Mouse (Mus musculus) midbrain, embryonic 16.5 days (tissue): ENCODE results near the gene Gm266. TPM values are rescaled to one million over a fixed set of nuclear protein-coding genes. Genes with fewer than 3 reads are reported as not detected.
A peak's percentile ranks its signal among the peaks of the same experiment; 100 is the strongest.

Experiments used
- ATAC-seq: fragments of 200-750 bp; cut with Nextera tagmentation; 2 replicates; pipeline ENCODE4 v1.8.0; 2017; ENCODE audit warnings: moderate TSS enrichment
- H3K27ac ChIP-seq: fragments of 300-500 bp; sonication (generic); 2 replicates; pipeline ENCODE4 v1.5.1; 2014; ENCODE audit warnings: mild to moderate bottlenecking, low read length, mixed read lengths
- H3K27me3 ChIP-seq: fragments of 300-500 bp; sonication (generic); 2 replicates; pipeline ENCODE4 v1.6.1; 2014; ENCODE audit warnings: low read depth, low read length, mixed read lengths; ENCODE audit not compliant: control insufficient read depth, insufficient read depth
- H3K36me3 ChIP-seq: fragments of 300-500 bp; sonication (generic); 2 replicates; pipeline ENCODE4 v1.6.1; 2014; ENCODE audit warnings: mild to moderate bottlenecking, low read length, moderate library complexity, mixed read lengths; ENCODE audit not compliant: control insufficient read depth, insufficient read depth
- H3K4me1 ChIP-seq: fragments of 300-500 bp; sonication (generic); 2 replicates; pipeline ENCODE4 v1.6.1; 2014; ENCODE audit warnings: mild to moderate bottlenecking, low read length, mixed read lengths; ENCODE audit not compliant: control insufficient read depth, insufficient read depth
- H3K4me2 ChIP-seq: fragments of 300-500 bp; sonication (generic); 2 replicates; pipeline ENCODE4 v1.6.1; 2014; ENCODE audit warnings: mild to moderate bottlenecking, low read length, mixed read lengths
- H3K4me3 ChIP-seq: fragments of 300-500 bp; sonication (generic); 2 replicates; pipeline ENCODE4 v1.5.1; 2014; ENCODE audit warnings: low read depth, mild to moderate bottlenecking, low read length, moderate library complexity, mixed read lengths
- H3K9ac ChIP-seq: fragments of 300-500 bp; sonication (generic); 2 replicates; pipeline ENCODE4 v1.6.1; 2014; ENCODE audit warnings: low read depth, low read length, mixed read lengths
- H3K9me3 ChIP-seq: fragments of 300-500 bp; sonication (generic); replicated peaks from 2 replicates; pipeline ENCODE4 v1.6.1; 2014; ENCODE audit warnings: mild to moderate bottlenecking, low read length, mixed read lengths; ENCODE audit not compliant: control insufficient read depth, poor library complexity, severe bottlenecking
- WGBS: fragments of 180-500 bp; shearing (Covaris S2); extraction: QIAGEN DNeasy Blood & Tissue Kit; methylation state at CpG from one replicate; pipeline ENCODE4 v1.1.7; 2014; 5-methylcytosine and 5-hydroxymethylcytosine counted together
- polyA plus RNA-seq: library from polyadenylated mRNA; unstranded; fragments of >200 nt; fragmentation: Nextera tagmentation; extraction: Ambion mirVana; gene quantifications from 2 replicates; pipeline ENCODE4 v1.2.1, GENCODE M21; 2015

Gene Gm266
- polyA plus RNA-seq, 1 experiment from 2014 or later = 3.1 TPM

DNA sequence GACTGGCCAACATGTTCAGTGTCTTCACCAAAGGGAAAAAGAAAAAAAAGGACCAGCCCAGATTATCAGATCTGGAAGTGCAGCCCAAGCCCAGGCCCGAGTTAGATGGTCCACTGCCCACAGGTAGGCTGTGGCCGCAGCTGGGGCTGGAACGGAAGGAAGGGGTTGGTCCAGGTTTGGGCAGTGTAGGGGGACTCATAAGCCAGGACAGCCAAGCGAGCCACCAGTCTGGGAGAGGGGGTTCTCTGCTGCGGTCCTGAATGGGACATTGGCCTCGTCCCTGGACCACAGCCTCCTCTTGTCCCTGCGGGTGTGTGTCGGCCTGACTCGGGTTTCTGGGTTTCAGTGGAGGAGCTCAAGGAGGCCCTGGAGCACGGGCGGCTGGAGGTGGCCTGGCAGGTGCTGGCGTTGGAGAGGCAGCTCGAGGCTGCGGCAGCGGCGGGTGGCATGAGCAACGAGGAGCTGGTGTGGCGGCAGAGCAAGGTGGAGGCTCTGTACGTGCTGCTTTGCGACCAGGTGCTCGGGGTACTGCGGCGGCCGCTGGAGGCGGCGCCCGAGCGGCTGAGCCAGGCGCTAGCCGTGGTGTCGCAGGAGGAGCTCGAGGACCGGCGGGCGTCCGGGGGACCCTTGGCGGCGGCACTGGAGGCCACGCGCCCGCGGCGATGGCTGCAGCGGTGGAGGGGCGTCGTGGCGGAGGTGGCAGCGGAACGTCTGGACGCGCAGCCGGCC lies 40.3 kb downstream of the Gm266 start:
- no peaks in the 10 kb centered on the region for H3K9me3 ChIP-seq
- WGBS = 2% methylated on average over 45 of the region's 52 CpGs
- H3K4me2 ChIP-seq = peak overlapping the region; percentile 58
- peak overlapping the region; percentile 48; the same call in 1 of the 2 replicates for H3K9ac ChIP-seq
- no peak overlapping the region for H3K27ac ChIP-seq
- peaks cover 14% of the 10 kb centered on the region for H3K4me1 ChIP-seq
- no peaks in the 10 kb centered on the region for H3K36me3 ChIP-seq
- peak overlapping the region; percentile 27 for H3K4me3 ChIP-seq
- peaks cover 93% of the 10 kb centered on the region for H3K27me3 ChIP-seq
- ATAC-seq = no peak

DNA sequence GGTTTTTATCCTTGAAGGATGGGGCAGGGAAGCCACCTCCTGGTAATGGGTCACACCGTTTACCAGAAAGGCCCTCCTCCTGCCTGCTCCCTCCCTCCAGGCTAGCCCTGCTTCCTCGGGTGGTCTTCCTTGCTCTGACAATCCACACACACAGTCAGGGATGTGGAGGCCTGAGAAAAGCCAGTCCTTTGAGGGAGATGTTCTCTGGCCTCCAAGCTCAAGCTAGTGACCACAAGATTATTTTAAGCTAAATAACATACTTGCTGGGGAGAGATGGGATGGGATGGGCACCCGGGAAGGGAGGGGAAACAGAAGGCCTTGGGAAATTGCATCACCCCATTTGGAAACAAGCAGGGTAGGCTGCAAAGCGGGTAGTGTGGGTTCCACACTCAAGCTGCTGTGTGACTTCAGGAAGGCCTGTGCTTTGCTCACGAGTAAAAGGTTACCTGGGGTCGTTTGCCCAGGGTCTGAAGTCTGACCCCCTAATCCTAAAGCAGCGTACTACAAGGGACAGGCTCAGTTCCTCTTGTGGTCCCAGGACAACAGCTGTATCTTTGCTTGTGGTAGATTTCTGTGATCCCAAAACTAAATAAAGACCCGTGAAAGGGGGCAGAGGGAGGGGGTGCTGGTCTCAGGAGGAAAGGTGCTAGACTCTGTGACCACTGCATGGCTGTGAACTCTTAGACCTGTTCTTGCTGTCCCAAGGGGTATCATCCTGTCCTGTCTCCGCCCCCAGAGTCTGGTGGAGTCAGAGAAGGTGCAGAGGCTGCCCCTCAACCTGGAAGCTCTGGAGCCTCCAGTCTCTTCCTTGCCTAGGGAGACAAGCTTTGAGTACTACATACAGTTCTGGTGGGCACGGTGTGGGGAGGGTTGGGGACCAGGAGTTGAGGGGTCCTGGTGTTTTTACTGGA lies 41.4 kb downstream of the Gm266 start:
- 23% methylated on average over 10 of the region's 10 CpGs for WGBS
- Histone ChIP-seq H3K9me3 (no peaks in the 10 kb centered on the region), H3K4me1 (peaks cover 14% of the 10 kb centered on the region), H3K9ac (no peak overlapping the region), H3K27me3 (peaks cover 81% of the 10 kb centered on the region), H3K4me2 (no peak overlapping the region), H3K27ac (no peak overlapping the region), H3K36me3 (no peaks in the 10 kb centered on the region), H3K4me3 (no peak overlapping the region)
- ATAC-seq = no peak

DNA sequence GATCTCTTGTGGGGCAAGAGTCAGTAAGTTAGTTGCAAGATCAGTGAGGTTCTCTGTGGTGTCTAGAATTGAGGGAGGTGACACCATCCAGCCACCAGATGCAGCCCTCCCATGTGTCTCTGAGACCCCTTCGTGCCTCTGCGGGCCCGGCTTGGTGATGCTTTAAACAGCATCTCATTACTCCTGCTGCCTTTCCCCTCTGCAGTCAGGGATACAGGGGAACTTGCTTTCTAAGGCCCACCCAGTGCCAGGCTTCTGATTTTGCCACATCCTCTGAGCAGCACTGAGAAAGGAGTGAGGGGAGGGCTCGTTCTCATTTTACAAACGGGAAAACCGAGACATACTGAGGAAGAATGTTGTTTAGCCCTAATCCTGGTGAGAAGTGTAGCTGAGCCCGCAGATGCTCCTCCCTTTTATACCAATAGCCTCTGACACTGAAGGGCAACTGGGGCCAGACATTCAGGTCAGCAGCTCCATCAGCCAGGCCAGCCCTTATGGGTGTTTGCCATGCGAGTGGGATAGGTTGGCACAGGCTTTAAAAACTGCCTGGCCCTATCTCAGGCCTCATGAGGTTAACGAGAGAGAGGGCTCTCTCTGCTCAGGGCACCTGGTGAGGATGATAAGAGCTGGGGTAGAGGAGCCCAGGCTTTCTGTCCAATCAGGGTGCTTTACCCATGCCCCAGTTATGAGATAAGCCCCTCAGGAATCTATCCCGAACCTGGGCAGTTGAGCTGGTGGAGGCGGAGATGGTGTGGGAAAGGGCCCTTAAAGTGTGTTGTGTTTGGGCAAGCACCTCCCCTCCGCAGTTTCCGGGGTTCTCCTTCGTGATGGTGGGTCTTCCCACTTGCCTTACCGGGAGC lies 42.4 kb downstream of the Gm266 start:
- no peaks in the 10 kb centered on the region for H3K36me3 ChIP-seq
- no peak overlapping the region for H3K27ac ChIP-seq
- H3K4me2 ChIP-seq = peak overlapping the region; percentile 76; the same call in 1 of the 2 replicates
- ATAC-seq = no peak
- peaks cover 73% of the 10 kb centered on the region for H3K27me3 ChIP-seq
- 0 out of 2 replicates have a peak overlapping the region, but pooled peaks have one; percentile 4 for H3K9ac ChIP-seq
- H3K4me3 ChIP-seq = no peak overlapping the region
- H3K9me3 ChIP-seq = no peaks in the 10 kb centered on the region
- WGBS = 10% methylated on average over 15 of the region's 15 CpGs
- H3K4me1 ChIP-seq = peaks cover 14% of the 10 kb centered on the region

DNA sequence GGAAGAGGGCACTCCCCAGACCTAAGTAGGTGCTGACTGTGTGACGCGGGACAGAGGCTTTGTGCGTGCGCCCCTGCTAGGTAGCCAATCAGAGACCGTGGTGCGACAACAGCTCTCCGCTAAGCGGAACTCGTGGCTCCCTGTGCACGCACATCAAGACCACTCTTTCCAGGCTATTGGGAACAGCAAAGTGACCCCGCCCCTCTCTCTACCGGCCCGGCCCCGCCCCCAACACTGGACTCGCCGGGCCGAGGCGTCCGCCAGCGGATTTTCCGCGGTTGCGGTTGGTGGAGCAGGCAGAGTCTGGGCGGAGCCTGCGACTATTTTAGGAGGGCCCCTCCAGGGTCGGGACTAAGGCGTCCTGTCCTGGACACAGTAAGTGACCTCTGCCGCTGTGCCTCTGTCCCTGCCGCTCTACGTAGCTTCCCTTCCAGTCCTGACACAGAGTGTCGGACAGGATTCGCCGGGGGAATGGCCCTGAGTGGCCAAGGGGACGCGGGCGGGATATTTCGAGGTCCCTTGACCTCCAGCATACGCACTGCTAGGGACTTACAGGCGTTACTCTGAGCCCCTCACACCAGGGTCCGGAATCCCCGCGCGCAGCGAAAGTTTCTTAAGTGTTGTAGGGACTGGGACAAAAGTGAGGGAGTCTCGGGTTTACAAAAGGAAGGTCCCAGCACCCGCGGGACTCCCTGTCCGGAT lies 43.2 kb downstream of the Gm266 start, which contains the start of gene Tnfaip2:
Gene Tnfaip2 (plus strand): TSS at position 161 of the 702 bp plus-strand sequence.
- no peaks in the 10 kb centered on the region for H3K9me3 ChIP-seq
- H3K27me3 ChIP-seq = peaks cover 69% of the 10 kb centered on the region
- under 1% methylated on average over 48 of the region's 48 CpGs for WGBS
- H3K4me2 ChIP-seq = peak within 1 kb of the TSS; percentile 76
- peak; percentile 57 for ATAC-seq
- peaks cover 14% of the 10 kb centered on the region for H3K4me1 ChIP-seq
- H3K27ac ChIP-seq = no peak within 1 kb of the TSS
- peak within 1 kb of the TSS; percentile 39 for H3K4me3 ChIP-seq
- 0 out of 2 replicates have a peak within 1 kb of the TSS, but pooled peaks have one; percentile 44 for H3K9ac ChIP-seq
- H3K36me3 ChIP-seq = no peaks in the 10 kb centered on the region

DNA sequence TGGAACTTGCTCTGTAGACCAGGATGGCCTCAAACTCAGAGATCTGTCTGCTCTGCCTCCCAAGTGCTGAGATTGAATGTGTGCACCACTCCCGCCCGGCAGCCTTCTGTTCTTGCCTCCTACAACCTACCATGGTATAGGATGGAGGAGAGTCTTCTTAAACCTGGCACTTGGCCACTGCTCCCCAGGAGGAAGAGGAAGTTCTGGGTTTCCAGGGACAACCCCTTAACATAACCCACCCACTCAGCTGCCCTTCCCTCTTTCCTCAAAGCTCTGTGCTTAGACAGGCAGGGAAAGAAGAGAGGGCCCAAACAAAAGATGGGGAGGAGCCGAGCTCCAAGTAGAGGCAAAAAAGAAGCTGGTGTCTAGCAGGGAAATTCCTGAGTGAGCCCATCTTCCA lies 44.1 kb downstream of the Gm266 start:
- Histone ChIP-seq H3K27me3 (peaks cover 62% of the 10 kb centered on the region), H3K4me3 (no peak overlapping the region), H3K4me1 (peaks cover 14% of the 10 kb centered on the region), H3K36me3 (no peaks in the 10 kb centered on the region), H3K4me2 (no peak overlapping the region), H3K9ac (no peak overlapping the region), H3K9me3 (no peaks in the 10 kb centered on the region), H3K27ac (no peak overlapping the region)
- WGBS = 52% methylated on average over 3 of the region's 3 CpGs
- no peak for ATAC-seq

DNA sequence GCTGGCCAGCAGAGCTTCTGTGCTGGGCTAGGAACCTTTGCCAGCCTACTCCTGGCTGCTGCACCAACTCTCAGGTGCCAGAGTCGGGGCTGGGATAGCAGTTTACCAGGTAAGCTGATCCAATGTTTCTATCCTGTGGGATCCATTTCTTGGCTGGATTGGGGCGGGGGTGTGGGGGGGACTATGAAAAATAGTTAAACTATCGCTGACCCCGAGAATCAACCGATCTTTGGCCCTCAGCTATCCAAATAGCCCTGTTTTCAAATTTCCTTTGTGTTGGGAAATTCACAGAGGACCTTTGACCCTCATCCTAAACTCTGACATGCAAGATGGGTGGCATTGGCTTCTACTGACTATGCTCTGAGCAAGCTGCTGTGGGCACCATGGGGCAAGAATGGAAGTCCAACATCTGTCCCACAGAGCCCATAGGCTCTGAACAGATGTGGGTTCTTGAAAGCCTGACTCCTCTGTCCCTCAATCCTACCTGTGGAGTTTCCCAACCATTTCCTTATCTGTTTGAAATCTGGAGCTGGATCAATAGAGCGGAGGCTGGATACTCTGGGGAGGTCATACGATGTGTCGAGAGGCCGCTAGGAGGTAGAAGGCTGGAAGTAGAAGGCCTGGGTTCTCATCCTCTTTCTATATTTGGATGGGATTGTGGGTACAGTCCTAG lies 44.8 kb downstream of the Gm266 start:
- no peaks in the 10 kb centered on the region for H3K9me3 ChIP-seq
- peaks cover 12% of the 10 kb centered on the region for H3K4me1 ChIP-seq
- H3K4me3 ChIP-seq = no peak overlapping the region
- no peak for ATAC-seq
- WGBS = 92% methylated on average over 9 of the region's 9 CpGs
- no peak overlapping the region for H3K9ac ChIP-seq
- no peak overlapping the region for H3K4me2 ChIP-seq
- H3K36me3 ChIP-seq = no peaks in the 10 kb centered on the region
- no peak overlapping the region for H3K27ac ChIP-seq
- peaks cover 55% of the 10 kb centered on the region for H3K27me3 ChIP-seq

DNA sequence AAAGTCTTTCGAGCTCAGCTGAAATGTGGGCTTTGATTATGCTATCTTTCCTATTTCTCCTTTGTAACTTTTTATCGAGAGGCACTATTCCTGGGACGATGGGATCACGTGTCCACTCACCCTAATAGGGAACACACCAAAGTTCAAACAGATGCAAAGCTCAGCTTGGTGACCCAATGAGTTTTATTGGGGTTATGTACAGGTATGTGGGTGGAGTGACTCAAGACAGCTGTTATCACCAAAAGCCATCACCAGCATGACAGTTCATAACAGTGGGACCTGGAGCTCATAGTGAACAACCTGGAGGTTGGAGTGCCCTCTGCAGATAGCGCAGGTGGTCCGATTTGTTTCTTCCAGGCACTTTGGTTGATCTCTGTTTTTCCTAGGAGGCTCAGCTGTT lies 46.8 kb downstream of the Gm266 start:
- no peaks in the 10 kb centered on the region for H3K9me3 ChIP-seq
- H3K4me2 ChIP-seq = no peak overlapping the region
- peaks cover 35% of the 10 kb centered on the region for H3K27me3 ChIP-seq
- WGBS = 88% methylated on average over 6 of the region's 6 CpGs
- H3K27ac ChIP-seq = no peak overlapping the region
- H3K36me3 ChIP-seq = no peaks in the 10 kb centered on the region
- no peak overlapping the region for H3K4me3 ChIP-seq
- no peak for ATAC-seq
- H3K9ac ChIP-seq = no peak overlapping the region
- peaks cover 17% of the 10 kb centered on the region for H3K4me1 ChIP-seq
